Mouse (Mus musculus): Measurements from ENCODE around the gene Lef1.

- no peak for TF ChIP-seq CTCF (IDR thresholded peaks at IDR 0.05; ENCODE audit: low read depth)
- no peak for TF ChIP-seq EP300 (IDR thresholded peaks at IDR 0.05; ENCODE audit: low read depth)
Measured at GRCm38 (mm10) chr3:131157471-131157870, 47.2 kb downstream of the Lef1 start.

All from liver, embryonic 14.5 days (tissue).